Mouse (Mus musculus): ENCODE results near the gene Ints1. TPM values are rescaled to one million over a fixed set of nuclear protein-coding genes. Genes with fewer than 3 reads are reported as not detected.
"Not testable (repeated sequence)": the region's sequence is repeated elsewhere in the genome, so short reads cannot be mapped to it uniquely, and the experiment has no call there.

Gene Ints1
- polyA plus RNA-seq, 1 experiment from 2014 or later = 22.2 TPM

- Histone ChIP-seq H3K27me3 (replicated peaks) (no peaks in the 10 kb centered on the region), H3K9me3 (no peaks in the 10 kb centered on the region), H3K4me1 (replicated peaks) (no peaks in the 10 kb centered on the region), H3K36me3 (no peaks in the 10 kb centered on the region), H3K4me2 (replicated peaks) (no peak overlapping the region), H3K9ac (no peak overlapping the region), H3K4me3 (replicated peaks) (no peak overlapping the region), H3K27ac (no peak overlapping the region)
- 4% methylated on average over 3 of the region's 3 CpGs for WGBS
- peak; percentile 89 for ATAC-seq
Observed at GRCm38 (mm10) chr5:139745771-139746170, 29.7 kb downstream of the Ints1 start.

- H3K9me3 ChIP-seq; H3K27ac ChIP-seq; H3K9ac ChIP-seq; H3K27me3 ChIP-seq (replicated peaks); H3K4me2 ChIP-seq (replicated peaks); H3K4me1 ChIP-seq (replicated peaks); H3K4me3 ChIP-seq (replicated peaks); ATAC-seq; H3K36me3 ChIP-seq: not testable (repeated sequence)
- WGBS = 19% methylated on average over 3 of the region's 3 CpGs
Observed at GRCm38 (mm10) chr5:139742640-139743039, 32.8 kb downstream of the Ints1 start.

- Histone ChIP-seq H3K4me3 (replicated peaks) (no peak overlapping the region), H3K27ac (peak overlapping the region; percentile 85), H3K4me1 (replicated peaks) (peaks cover 34% of the 10 kb centered on the region), H3K4me2 (replicated peaks) (peak overlapping the region; percentile 42; the same call in 1 of the 2 replicates), H3K9ac (no peak overlapping the region), H3K27me3 (replicated peaks) (no peaks in the 10 kb centered on the region), H3K9me3 (no peaks in the 10 kb centered on the region), H3K36me3 (no peaks in the 10 kb centered on the region)
- 70% methylated on average over 7 of the region's 7 CpGs for WGBS
- ATAC-seq = peak; percentile 60
Observed at GRCm38 (mm10) chr5:139738592-139739315, 36.7 kb downstream of the Ints1 start.

GRCm38 (mm10) chr5:139737841-139738591, 37.5 kb downstream of the Ints1 start:
- no peak overlapping the region for H3K9ac ChIP-seq
- WGBS = 62% methylated on average over 14 of the region's 14 CpGs
- H3K9me3 ChIP-seq = no peaks in the 10 kb centered on the region
- peak overlapping the region; percentile 42 for H3K4me2 ChIP-seq (replicated peaks)
- no peaks in the 10 kb centered on the region for H3K36me3 ChIP-seq
- H3K4me1 ChIP-seq (replicated peaks) = peaks cover 37% of the 10 kb centered on the region
- peak overlapping the region; percentile 85 for H3K27ac ChIP-seq
- no peaks in the 10 kb centered on the region for H3K27me3 ChIP-seq (replicated peaks)
- H3K4me3 ChIP-seq (replicated peaks) = no peak overlapping the region
- ATAC-seq = peak; percentile 55

- WGBS = 13% methylated on average over 10 of the region's 10 CpGs
- peak overlapping the region; percentile 98 for H3K4me2 ChIP-seq (replicated peaks)
- H3K27ac ChIP-seq = peak overlapping the region; percentile 85
- H3K4me3 ChIP-seq (replicated peaks) = 0 out of 2 replicates have a peak overlapping the region, but pooled peaks have one; percentile 15
- no peaks in the 10 kb centered on the region for H3K36me3 ChIP-seq
- peak; percentile 31 for ATAC-seq
- no peaks in the 10 kb centered on the region for H3K9me3 ChIP-seq
- peaks cover 45% of the 10 kb centered on the region for H3K4me1 ChIP-seq (replicated peaks)
- no peaks in the 10 kb centered on the region for H3K27me3 ChIP-seq (replicated peaks)
- H3K9ac ChIP-seq = 0 out of 2 replicates have a peak overlapping the region, but pooled peaks have one; percentile 20
Observed at GRCm38 (mm10) chr5:139736504-139736940, 39.0 kb downstream of the Ints1 start.

GRCm38 (mm10) chr5:139735677-139736503, 39.6 kb downstream of the Ints1 start, which contains the start of gene Micall2:
TSS of gene Micall2 (minus strand) at chr5:139736336.
- peak within 1 kb of the TSS; percentile 85 for H3K27ac ChIP-seq
- no peaks in the 10 kb centered on the region for H3K36me3 ChIP-seq
- peak within 1 kb of the TSS; percentile 58 for H3K4me3 ChIP-seq (replicated peaks)
- peak; percentile 92 for ATAC-seq
- 3% methylated on average over 50 of the region's 50 CpGs for WGBS
- H3K4me1 ChIP-seq (replicated peaks) = peaks cover 51% of the 10 kb centered on the region
- peak within 1 kb of the TSS; percentile 98 for H3K4me2 ChIP-seq (replicated peaks)
- H3K9ac ChIP-seq = peak within 1 kb of the TSS; percentile 61
- no peaks in the 10 kb centered on the region for H3K9me3 ChIP-seq
- H3K27me3 ChIP-seq (replicated peaks) = no peaks in the 10 kb centered on the region

- no peak overlapping the region for H3K9ac ChIP-seq
- H3K4me3 ChIP-seq (replicated peaks) = no peak overlapping the region
- H3K27me3 ChIP-seq (replicated peaks) = no peaks in the 10 kb centered on the region
- H3K4me2 ChIP-seq (replicated peaks) = peak overlapping the region; percentile 98
- no peaks in the 10 kb centered on the region for H3K36me3 ChIP-seq
- WGBS = 81% methylated on average over 7 of the region's 7 CpGs
- ATAC-seq = no peak
- peaks cover 62% of the 10 kb centered on the region for H3K4me1 ChIP-seq (replicated peaks)
- H3K27ac ChIP-seq = no peak overlapping the region
- H3K9me3 ChIP-seq = no peaks in the 10 kb centered on the region
Observed at GRCm38 (mm10) chr5:139734746-139735145, 40.7 kb downstream of the Ints1 start.

- Histone ChIP-seq H3K9ac (no peak overlapping the region; the same call in 1 of the 2 replicates), H3K4me1 (replicated peaks) (peaks cover 62% of the 10 kb centered on the region), H3K4me3 (replicated peaks) (no peak overlapping the region), H3K9me3 (no peaks in the 10 kb centered on the region), H3K27me3 (replicated peaks) (no peaks in the 10 kb centered on the region), H3K36me3 (no peaks in the 10 kb centered on the region), H3K4me2 (replicated peaks) (peak overlapping the region; percentile 98; the same call in 1 of the 2 replicates), H3K27ac (peak overlapping the region; percentile 23; the same call in 1 of the 2 replicates)
- WGBS = 51% methylated on average over 3 of the region's 3 CpGs
- no peak for ATAC-seq
Observed at GRCm38 (mm10) chr5:139734016-139734415, 41.5 kb downstream of the Ints1 start.

GRCm38 (mm10) chr5:139732634-139733107, 42.8 kb downstream of the Ints1 start:
- no peak overlapping the region for H3K9ac ChIP-seq
- peak overlapping the region; percentile 78 for H3K27ac ChIP-seq
- no peaks in the 10 kb centered on the region for H3K36me3 ChIP-seq
- H3K4me1 ChIP-seq (replicated peaks) = peaks cover 58% of the 10 kb centered on the region
- H3K4me2 ChIP-seq (replicated peaks) = peak overlapping the region; percentile 38; the same call in 1 of the 2 replicates
- ATAC-seq = peak; percentile 54
- 0 out of 2 replicates have a peak overlapping the region, but pooled peaks have one; percentile 3 for H3K4me3 ChIP-seq (replicated peaks)
- 41% methylated on average over 11 of the region's 11 CpGs for WGBS
- no peaks in the 10 kb centered on the region for H3K27me3 ChIP-seq (replicated peaks)
- H3K9me3 ChIP-seq = no peaks in the 10 kb centered on the region

- H3K9ac ChIP-seq = peak overlapping the region; percentile 11; the same call in 1 of the 2 replicates
- no peak for ATAC-seq
- peaks cover 46% of the 10 kb centered on the region for H3K4me1 ChIP-seq (replicated peaks)
- no peaks in the 10 kb centered on the region for H3K9me3 ChIP-seq
- H3K4me2 ChIP-seq (replicated peaks) = peak overlapping the region; percentile 11; the same call in 1 of the 2 replicates
- no peak overlapping the region for H3K4me3 ChIP-seq (replicated peaks)
- H3K27ac ChIP-seq = peak overlapping the region; percentile 67
- no peaks in the 10 kb centered on the region for H3K27me3 ChIP-seq (replicated peaks)
- no peaks in the 10 kb centered on the region for H3K36me3 ChIP-seq
- WGBS = 48% methylated on average over 8 of the region's 8 CpGs
Observed at GRCm38 (mm10) chr5:139730712-139731486, 44.6 kb downstream of the Ints1 start.

- H3K27me3 ChIP-seq (replicated peaks) = no peaks in the 10 kb centered on the region
- no peaks in the 10 kb centered on the region for H3K9me3 ChIP-seq
- H3K4me1 ChIP-seq (replicated peaks) = peaks cover 26% of the 10 kb centered on the region
- no peak overlapping the region for H3K4me2 ChIP-seq (replicated peaks)
- no peak for ATAC-seq
- no peak overlapping the region for H3K4me3 ChIP-seq (replicated peaks)
- H3K27ac ChIP-seq = no peak overlapping the region
- no peak overlapping the region for H3K9ac ChIP-seq
- H3K36me3 ChIP-seq = no peaks in the 10 kb centered on the region
- 81% methylated on average over 11 of the region's 11 CpGs for WGBS
Observed at GRCm38 (mm10) chr5:139727261-139727660, 48.2 kb downstream of the Ints1 start.
